Mouse (Mus musculus) E14TG2a.4 (cell line): ENCODE measurements around the gene Cacna1d.

Experiments used
- CTCF ChIP-seq: conservative IDR thresholded peaks from 2 replicates; pipeline ENCODE4 v1.5.1; 2014; ENCODE audit warnings: low read length
- NANOG ChIP-seq: IDR thresholded peaks from 2 replicates; pipeline ENCODE4 v1.6.1; 2014; ENCODE audit warnings: borderline replicate concordance, low read length, mixed read lengths

GRCm38 (mm10) chr14:30327452-30327851 is 163.8 kb downstream of the Cacna1d start:
- TF ChIP-seq CTCF (no peak), NANOG (no peak)
